Mouse (Mus musculus) limb, embryonic 12.5 days (tissue): ENCODE data around the gene Katna1. TPM values are rescaled to one million over a fixed set of nuclear protein-coding genes. Genes with fewer than 3 reads are reported as not detected.

Source experiments
- ATAC-seq: fragments of 200-750 bp; cut with Nextera tagmentation; 2 replicates; pipeline ENCODE4 v1.8.0; 2017; ENCODE audit warnings: low read depth, moderate TSS enrichment; ENCODE audit not compliant: insufficient number of reproducible peaks, insufficient read depth, low FRiP score, low TSS enrichment
- H3K27ac ChIP-seq: fragments of 300-500 bp; sonication (generic); 2 replicates; pipeline ENCODE4 v1.5.1; 2016; ENCODE audit warnings: mild to moderate bottlenecking, moderate library complexity
- H3K27me3 ChIP-seq: fragments of 300-500 bp; sonication (generic); 2 replicates; pipeline ENCODE4 v1.6.1; 2016; ENCODE audit warnings: mild to moderate bottlenecking, moderate library complexity
- H3K36me3 ChIP-seq: fragments of 300-500 bp; sonication (generic); 2 replicates; pipeline ENCODE4 v1.6.1; 2016; ENCODE audit warnings: mild to moderate bottlenecking, moderate library complexity
- H3K4me1 ChIP-seq: fragments of 300-500 bp; sonication (generic); replicated peaks from 2 replicates; pipeline ENCODE4 v1.6.1; 2016
- H3K4me2 ChIP-seq: fragments of 300-500 bp; sonication (generic); 2 replicates; pipeline ENCODE4 v1.6.1; 2016; ENCODE audit warnings: mild to moderate bottlenecking, moderate library complexity
- H3K4me3 ChIP-seq: fragments of 300-500 bp; sonication (generic); replicated peaks from 2 replicates; pipeline ENCODE4 v1.5.1; 2016; ENCODE audit warnings: mild to moderate bottlenecking
- H3K9ac ChIP-seq: fragments of 300-500 bp; sonication (generic); replicated peaks from 2 replicates; pipeline ENCODE4 v1.6.1; 2016; ENCODE audit warnings: mild to moderate bottlenecking, moderate library complexity
- H3K9me3 ChIP-seq: fragments of 300-500 bp; sonication (generic); 2 replicates; pipeline ENCODE4 v1.6.1; 2016; ENCODE audit warnings: mild to moderate bottlenecking, moderate library complexity
- WGBS: fragments of 180-500 bp; shearing (Covaris S2); methylation state at CpG from one replicate; pipeline ENCODE4 v1.1.7; 2016; 5-methylcytosine and 5-hydroxymethylcytosine counted together
- polyA plus RNA-seq: library from polyadenylated mRNA; unstranded; fragments of >200 nt; fragmentation: Nextera tagmentation; extraction: Ambion mirVana; gene quantifications from 2 replicates; pipeline ENCODE4 v1.2.1, GENCODE M21; 2016

Gene Katna1
- 69.5 and 74.9 TPM in 2 replicates for polyA plus RNA-seq

DNA sequence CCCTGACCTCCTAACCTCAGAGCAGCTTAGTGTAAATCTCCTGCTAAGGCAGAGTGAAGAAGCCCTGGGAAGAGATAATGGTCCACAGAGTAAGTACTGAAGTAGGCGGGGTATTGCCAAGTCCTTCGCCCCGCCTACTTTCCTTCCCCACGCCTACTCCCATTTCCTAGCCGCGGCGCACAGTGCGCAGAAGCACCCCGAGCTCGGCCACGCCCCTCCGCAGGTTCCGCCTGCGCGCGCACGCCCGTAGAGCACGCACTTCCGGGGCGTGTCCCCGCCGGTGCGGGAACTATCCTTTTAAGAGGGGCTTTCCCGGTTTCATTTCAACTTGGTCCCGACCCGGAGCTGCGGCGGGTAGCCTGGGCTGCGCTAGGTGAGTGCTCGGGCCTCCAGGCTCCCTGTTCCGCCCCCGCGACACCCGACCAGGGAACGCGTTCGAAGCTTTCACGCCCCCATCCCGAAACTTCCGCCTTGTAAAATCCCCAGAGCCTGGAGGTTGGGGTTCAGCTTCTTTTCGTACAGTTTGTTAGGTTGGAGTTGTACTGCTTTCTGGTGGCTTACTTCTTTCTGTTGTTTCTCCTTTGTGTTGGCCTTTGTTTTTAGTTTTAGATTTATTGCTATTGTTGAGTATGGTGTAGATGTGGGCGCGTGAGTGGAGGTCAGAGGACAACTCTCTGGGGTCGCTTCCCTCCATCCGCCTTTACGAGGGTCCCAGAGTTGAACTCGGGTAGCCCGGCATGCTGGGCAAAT is at the start of gene Katna1:
TSS of gene Katna1 (plus strand) at position 250 of the 750 bp plus-strand sequence.
- H3K4me1 ChIP-seq = peaks cover 9% of the 10 kb centered on the region
- H3K27ac ChIP-seq = peak within 1 kb of the TSS; percentile 78
- peak; percentile 96 for ATAC-seq
- peak within 1 kb of the TSS; percentile 73 for H3K9ac ChIP-seq
- H3K4me2 ChIP-seq = peak within 1 kb of the TSS; percentile 82
- no peaks in the 10 kb centered on the region for H3K36me3 ChIP-seq
- no peaks in the 10 kb centered on the region for H3K9me3 ChIP-seq
- under 1% methylated on average over 49 of the region's 49 CpGs for WGBS
- no peaks in the 10 kb centered on the region for H3K27me3 ChIP-seq
- peak within 1 kb of the TSS; percentile 83 for H3K4me3 ChIP-seq

DNA sequence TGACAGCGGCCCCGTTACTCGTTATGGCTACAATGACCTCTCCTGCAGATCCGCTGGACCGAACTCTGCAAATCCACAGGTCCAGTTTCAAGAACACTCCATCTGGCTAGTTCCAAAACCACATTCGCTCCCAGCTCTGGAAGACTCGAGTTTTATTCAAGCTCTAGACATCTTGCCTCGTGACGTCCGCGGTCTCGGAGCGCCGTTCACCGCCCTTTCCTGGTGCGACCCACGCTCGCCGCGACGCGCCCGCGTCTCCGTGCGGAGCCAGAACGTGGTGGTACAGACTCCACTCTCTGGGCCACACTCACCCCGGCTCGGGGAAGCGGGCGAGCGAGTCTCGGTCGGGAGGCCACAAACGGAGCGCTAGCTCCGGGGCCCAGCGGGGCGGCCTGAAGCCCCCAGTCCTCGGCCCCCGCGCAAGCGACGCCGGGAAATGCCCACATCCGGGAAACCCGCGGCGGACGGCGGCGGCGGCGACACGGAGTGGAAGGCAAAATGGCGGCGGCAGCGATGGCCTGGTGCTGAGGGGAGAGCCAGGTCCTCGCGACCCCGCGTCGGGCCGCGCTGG is 45.0 kb upstream of the Katna1 start, which contains the start of the genes Pcmt1 and Lats1:
TSS of gene Pcmt1 (minus strand) at position 406 of the 571 bp plus-strand sequence.
TSS of gene Lats1 (plus strand) at position 484 of the 571 bp plus-strand sequence.
- WGBS = under 1% methylated on average over 61 of the region's 65 CpGs

DNA sequence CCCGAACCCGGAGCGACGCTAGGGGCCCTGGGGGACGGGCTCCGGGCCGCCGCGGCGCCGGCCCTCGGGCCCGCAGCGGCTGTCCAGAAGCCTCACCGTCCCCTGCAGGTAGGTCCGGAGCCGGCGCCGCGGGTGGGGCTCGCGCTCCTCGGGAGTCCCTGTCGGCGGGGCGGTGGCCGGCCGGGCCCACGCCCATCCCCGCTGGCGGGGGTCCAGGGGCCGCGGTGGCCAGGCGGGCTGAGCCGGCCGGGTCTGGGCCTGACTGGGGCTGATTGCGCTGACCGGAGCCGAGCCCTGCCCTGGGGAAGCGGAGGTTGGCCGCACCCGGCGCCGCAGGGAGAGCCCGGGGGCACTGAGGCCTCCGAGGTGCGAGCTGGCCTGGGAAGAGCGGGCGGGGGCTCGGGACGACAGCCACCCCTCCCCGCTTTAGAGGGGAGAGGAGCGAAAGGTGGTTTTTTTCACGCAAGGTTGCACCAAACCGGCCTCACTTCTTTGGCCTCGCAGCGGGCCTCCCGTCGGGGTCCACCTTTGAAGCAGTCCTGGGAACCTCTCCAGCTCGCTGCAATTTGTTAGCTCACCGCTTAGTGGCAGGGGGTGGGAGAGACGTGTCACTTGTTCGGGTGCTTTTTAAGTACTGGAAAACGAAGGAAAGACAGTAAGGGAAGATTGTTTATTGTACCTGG is 44.3 kb upstream of the Katna1 start:
- Histone ChIP-seq H3K36me3 (peaks cover 35% of the 10 kb centered on the region), H3K4me1 (peaks cover 25% of the 10 kb centered on the region), H3K9me3 (no peaks in the 10 kb centered on the region), H3K4me3 (peak overlapping the region; percentile 99), H3K4me2 (peak overlapping the region; percentile 77), H3K27me3 (no peaks in the 10 kb centered on the region), H3K27ac (peak overlapping the region; percentile 98), H3K9ac (peak overlapping the region; percentile 100)
- WGBS = under 1% methylated on average over 56 of the region's 64 CpGs
- ATAC-seq = peak; percentile 83

More for the DNA sequence above, 45.0 kb upstream of the Katna1 start, which contains the start of the genes Pcmt1 and Lats1:
- ATAC-seq = peak; percentile 74
- Histone ChIP-seq H3K36me3 (peaks cover 40% of the 10 kb centered on the region), H3K4me2 (peak within 1 kb of the TSS; percentile 77), H3K4me3 (peak within 1 kb of the TSS; percentile 99), H3K9me3 (no peaks in the 10 kb centered on the region), H3K27ac (peak within 1 kb of the TSS; percentile 98), H3K27me3 (no peaks in the 10 kb centered on the region), H3K9ac (peak within 1 kb of the TSS; percentile 100), H3K4me1 (peaks cover 25% of the 10 kb centered on the region)

DNA sequence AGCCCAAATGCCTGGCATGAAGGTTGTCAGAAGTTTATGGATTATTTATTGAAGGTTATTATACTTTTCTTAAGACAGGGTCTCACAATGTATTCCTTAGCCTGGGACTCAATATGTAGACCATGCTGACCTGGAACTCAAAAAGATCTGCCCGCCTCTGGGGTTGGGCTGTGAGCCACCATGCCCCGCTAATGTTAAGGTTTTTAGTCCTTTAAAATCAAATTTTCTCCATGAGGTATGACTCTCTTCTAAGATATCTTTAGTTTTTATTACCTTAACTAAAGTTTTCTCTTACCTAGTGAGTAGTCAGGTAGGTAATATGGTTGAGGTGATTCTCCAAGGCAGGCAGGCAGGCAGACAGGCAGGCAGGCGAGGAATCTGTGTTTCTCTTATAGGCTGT is 43.6 kb upstream of the Katna1 start:
- no peak overlapping the region for H3K9ac ChIP-seq
- H3K27me3 ChIP-seq = no peaks in the 10 kb centered on the region
- no peaks in the 10 kb centered on the region for H3K9me3 ChIP-seq
- peaks cover 25% of the 10 kb centered on the region for H3K4me1 ChIP-seq
- peak overlapping the region; percentile 99 for H3K4me3 ChIP-seq
- H3K4me2 ChIP-seq = peak overlapping the region; percentile 77
- no peak for ATAC-seq
- peaks cover 31% of the 10 kb centered on the region for H3K36me3 ChIP-seq
- H3K27ac ChIP-seq = no peak overlapping the region
- WGBS = 65% methylated on average over 3 of the region's 3 CpGs

DNA sequence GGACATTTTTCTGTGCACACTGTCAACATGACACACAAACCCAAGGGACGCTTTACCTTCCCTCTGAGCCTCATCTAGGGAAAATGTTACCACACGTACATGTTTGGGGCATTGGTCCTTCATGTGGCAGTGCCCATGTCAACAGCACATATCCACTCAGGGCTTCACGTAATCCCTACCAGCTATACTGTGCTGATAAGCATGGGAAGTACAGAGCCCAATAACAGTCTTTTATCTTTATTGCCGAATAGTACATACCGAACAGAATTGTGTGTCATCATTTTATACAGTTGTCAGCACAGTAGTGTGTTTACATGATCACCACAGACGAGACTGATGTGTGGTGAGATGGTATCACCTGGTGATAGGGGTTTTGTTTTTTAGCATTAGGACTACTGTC is 38.9 kb upstream of the Katna1 start:
- no peak for ATAC-seq

DNA sequence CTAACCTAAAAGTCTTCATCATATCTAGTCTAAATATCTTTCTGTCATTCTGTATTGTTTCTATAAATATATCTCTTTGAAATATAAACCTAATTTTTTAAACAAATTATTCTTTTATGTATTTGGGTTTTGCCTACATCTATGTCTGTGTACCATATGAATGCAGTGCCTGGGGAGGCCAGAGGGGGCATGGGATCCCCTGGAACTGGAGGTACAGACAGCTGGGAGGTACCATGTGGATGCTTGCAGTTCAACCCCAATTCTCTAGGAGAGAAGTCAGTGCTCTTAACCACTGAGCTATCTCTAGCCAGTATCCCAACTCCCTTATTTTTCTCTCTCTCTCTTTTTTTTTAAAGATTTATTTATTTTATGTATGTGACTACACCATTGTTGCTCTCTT is 30.5 kb upstream of the Katna1 start:
- no peak overlapping the region for H3K9ac ChIP-seq
- ATAC-seq = no peak

More for the DNA sequence above, 38.9 kb upstream of the Katna1 start:
- Histone ChIP-seq H3K4me2 (no peak overlapping the region), H3K27me3 (no peaks in the 10 kb centered on the region), H3K9me3 (no peaks in the 10 kb centered on the region), H3K4me1 (peaks cover 12% of the 10 kb centered on the region), H3K9ac (no peak overlapping the region), H3K4me3 (no peak overlapping the region), H3K27ac (no peak overlapping the region), H3K36me3 (peaks cover 15% of the 10 kb centered on the region)
- 94% methylated on average over 6 of the region's 6 CpGs for WGBS

DNA sequence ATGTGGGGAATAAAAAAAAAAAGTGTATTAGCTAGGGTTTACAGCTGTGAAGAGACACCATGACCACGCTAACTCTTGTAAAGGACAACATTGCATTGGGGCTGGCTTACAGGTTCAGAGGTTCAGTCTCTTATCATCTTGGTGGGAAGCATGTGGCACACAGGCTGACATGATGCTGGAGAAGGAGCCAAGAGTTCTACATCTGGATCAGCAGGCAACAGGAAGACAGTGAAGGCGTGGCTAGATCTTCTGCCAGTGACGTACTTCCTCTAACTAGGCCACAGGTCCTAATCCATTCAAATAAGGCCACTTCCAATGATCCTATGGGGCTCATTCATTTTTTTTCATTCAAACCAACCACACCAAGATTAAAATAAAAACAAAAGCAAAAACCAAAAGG is 25.7 kb upstream of the Katna1 start:
- no peak for ATAC-seq
- H3K36me3 ChIP-seq = peaks cover 95% of the 10 kb centered on the region
- H3K27ac ChIP-seq = no peak overlapping the region
- H3K4me2 ChIP-seq = no peak overlapping the region
- H3K9me3 ChIP-seq = no peaks in the 10 kb centered on the region
- H3K4me3 ChIP-seq = no peak overlapping the region
- no peaks in the 10 kb centered on the region for H3K4me1 ChIP-seq
- no peak overlapping the region for H3K9ac ChIP-seq
- no peaks in the 10 kb centered on the region for H3K27me3 ChIP-seq
- 96% methylated on average over 3 of the region's 3 CpGs for WGBS

More for the DNA sequence above, 30.5 kb upstream of the Katna1 start:
- Histone ChIP-seq H3K4me3 (no peak overlapping the region), H3K36me3 (peaks cover 86% of the 10 kb centered on the region), H3K4me1 (no peaks in the 10 kb centered on the region), H3K9me3 (no peaks in the 10 kb centered on the region), H3K4me2 (no peak overlapping the region), H3K27ac (no peak overlapping the region), H3K27me3 (no peaks in the 10 kb centered on the region)

DNA sequence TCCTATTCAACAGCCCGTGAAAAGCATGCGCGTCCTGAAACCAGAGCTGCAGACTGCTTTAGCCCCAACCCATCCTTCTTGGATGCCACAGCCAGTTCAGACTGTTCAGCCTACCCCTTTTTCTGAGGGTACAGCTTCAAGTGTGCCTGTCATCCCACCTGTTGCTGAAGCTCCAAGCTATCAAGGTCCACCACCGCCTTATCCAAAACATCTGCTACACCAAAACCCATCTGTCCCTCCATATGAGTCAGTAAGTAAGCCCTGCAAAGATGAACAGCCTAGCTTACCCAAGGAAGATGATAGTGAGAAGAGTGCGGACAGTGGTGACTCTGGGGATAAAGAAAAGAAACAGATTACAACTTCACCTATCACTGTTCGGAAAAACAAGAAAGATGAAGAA is 23.2 kb upstream of the Katna1 start:
- Histone ChIP-seq H3K9ac (no peak overlapping the region), H3K9me3 (no peaks in the 10 kb centered on the region), H3K27me3 (no peaks in the 10 kb centered on the region), H3K4me1 (no peaks in the 10 kb centered on the region), H3K4me2 (no peak overlapping the region), H3K27ac (no peak overlapping the region), H3K36me3 (peaks cover 94% of the 10 kb centered on the region), H3K4me3 (no peak overlapping the region)
- no peak for ATAC-seq
- WGBS = 97% methylated on average over 6 of the region's 6 CpGs

DNA sequence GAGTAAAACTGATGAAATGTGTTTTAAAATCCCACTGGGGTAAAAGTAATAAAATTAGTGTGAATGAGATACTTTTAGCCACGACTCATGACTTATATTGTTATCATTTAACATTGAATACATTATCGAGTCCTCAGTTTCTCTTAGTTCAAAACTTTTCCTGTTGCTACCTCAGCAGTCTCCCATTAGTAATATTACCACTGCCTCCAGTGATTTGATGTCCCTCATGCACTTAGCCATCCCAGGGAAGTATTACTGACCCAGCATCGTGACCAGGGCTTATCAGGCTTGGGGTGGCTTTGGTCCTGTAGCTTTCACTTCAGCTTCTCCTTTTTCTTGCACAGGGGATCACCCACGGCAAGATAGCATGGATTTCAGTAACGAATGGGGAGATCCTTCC is 15.7 kb upstream of the Katna1 start:
- Histone ChIP-seq H3K4me1 (no peaks in the 10 kb centered on the region), H3K4me2 (no peak overlapping the region), H3K4me3 (no peak overlapping the region), H3K36me3 (peaks cover 86% of the 10 kb centered on the region), H3K9me3 (no peaks in the 10 kb centered on the region), H3K27me3 (no peaks in the 10 kb centered on the region), H3K9ac (no peak overlapping the region), H3K27ac (no peak overlapping the region)
- 94% methylated on average over 5 of the region's 5 CpGs for WGBS
- ATAC-seq = no peak

DNA sequence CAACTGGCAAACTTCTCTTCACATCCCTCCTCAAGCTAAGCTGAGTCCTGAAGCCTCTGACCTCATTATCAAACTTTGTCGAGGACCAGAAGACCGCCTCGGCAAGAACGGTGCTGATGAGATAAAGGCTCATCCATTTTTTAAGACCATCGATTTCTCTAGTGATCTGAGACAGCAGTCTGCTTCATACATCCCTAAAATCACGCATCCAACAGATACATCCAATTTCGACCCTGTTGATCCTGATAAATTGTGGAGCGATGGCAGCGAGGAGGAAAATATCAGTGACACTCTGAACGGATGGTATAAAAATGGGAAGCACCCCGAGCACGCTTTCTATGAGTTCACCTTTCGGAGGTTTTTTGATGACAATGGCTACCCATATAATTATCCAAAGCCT is 13.3 kb upstream of the Katna1 start:
- no peaks in the 10 kb centered on the region for H3K4me1 ChIP-seq
- H3K36me3 ChIP-seq = peaks cover 70% of the 10 kb centered on the region
- no peaks in the 10 kb centered on the region for H3K9me3 ChIP-seq
- no peaks in the 10 kb centered on the region for H3K27me3 ChIP-seq
- no peak overlapping the region for H3K27ac ChIP-seq
- no peak overlapping the region for H3K9ac ChIP-seq
- no peak overlapping the region for H3K4me2 ChIP-seq
- ATAC-seq = no peak
- no peak overlapping the region for H3K4me3 ChIP-seq
- WGBS = 95% methylated on average over 13 of the region's 13 CpGs

DNA sequence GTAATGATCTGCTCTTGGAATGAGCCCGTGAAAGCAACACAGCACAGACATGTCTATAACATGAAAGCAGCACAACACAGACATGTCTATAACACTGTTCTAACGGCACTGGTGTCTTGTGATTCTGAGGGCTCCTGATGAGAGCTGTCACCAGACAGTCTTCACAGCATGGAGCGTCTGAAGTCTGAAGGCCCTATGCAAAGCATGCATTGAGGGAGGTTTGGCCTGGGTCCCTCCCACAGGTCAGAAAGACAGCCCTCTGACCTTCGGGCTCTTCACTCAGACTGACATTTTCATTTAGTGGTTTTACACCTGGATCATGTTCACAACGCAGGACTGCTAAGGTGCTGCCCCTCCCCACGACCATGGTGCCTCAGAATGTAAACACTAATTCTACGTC is 10.7 kb upstream of the Katna1 start:
- WGBS = 75% methylated on average over 7 of the region's 7 CpGs
- Histone ChIP-seq H3K27ac (no peak overlapping the region), H3K4me2 (no peak overlapping the region), H3K9me3 (no peaks in the 10 kb centered on the region), H3K4me1 (no peaks in the 10 kb centered on the region), H3K9ac (no peak overlapping the region), H3K4me3 (no peak overlapping the region), H3K27me3 (no peaks in the 10 kb centered on the region), H3K36me3 (peaks cover 48% of the 10 kb centered on the region)
- no peak for ATAC-seq
